7 mouse cellular contexts compared by ENCODE assay signal in genomic region chr5:144769067-144769482, GRCm38 (mm10). TPM values are rescaled to one million over a fixed set of nuclear protein-coding genes. Genes with fewer than 3 reads are reported as not detected.
DNase-seq lines count a peak whose midpoint lies in the region; ATAC-seq and TF ChIP-seq lines count a peak whose summit lies in the region.

No protein-coding gene starts in this region.

- H3K4me3 ChIP-seq in megakaryocyte, embryonic 14.5 days (replicated peaks) = peak overlapping the region; percentile 100
- peak overlapping the region; percentile 91 for H3K4me3 ChIP-seq in embryonic facial prominence, embryonic 11.5 days (ENCODE audit: low read depth, low read length)
- H3K4me3 ChIP-seq in intestine, embryonic 16.5 days (ENCODE audit: low read length) = peak overlapping the region; percentile 85
- H3K4me3 ChIP-seq in olfactory bulb, adult 2 months (ENCODE audit: insufficient read depth, low read depth, low read length) = peak overlapping the region; percentile 93

- peak overlapping the region; percentile 97 for H3K9ac ChIP-seq in embryonic facial prominence, embryonic 11.5 days (replicated peaks; ENCODE audit: low read length)
- peak overlapping the region; percentile 73 for H3K9ac ChIP-seq in intestine, embryonic 16.5 days (ENCODE audit: low read depth, low read length)

- H3K4me1 ChIP-seq in megakaryocyte, embryonic 14.5 days = peaks cover 56% of the 10 kb centered on the region
- 0 out of 2 replicates have a peak, but pooled peaks cover 2% of the 10 kb centered on the region for H3K4me1 ChIP-seq in embryonic facial prominence, embryonic 11.5 days (ENCODE audit: control insufficient read depth, insufficient read depth, low read length)
- H3K4me1 ChIP-seq in intestine, embryonic 16.5 days (ENCODE audit: control insufficient read depth, insufficient read depth, low read length) = peaks cover 7% of the 10 kb centered on the region
- H3K4me1 ChIP-seq in olfactory bulb, adult 2 months (ENCODE audit: control insufficient read depth, insufficient read depth, low read length) = peaks cover 10% of the 10 kb centered on the region

- H3K27me3 ChIP-seq in megakaryocyte, embryonic 14.5 days (replicated peaks) = peaks cover 3% of the 10 kb centered on the region
- no peaks in the 10 kb centered on the region for H3K27me3 ChIP-seq in embryonic facial prominence, embryonic 11.5 days (ENCODE audit: control insufficient read depth, insufficient read depth, low read length)
- no peaks in the 10 kb centered on the region for H3K27me3 ChIP-seq in intestine, embryonic 16.5 days (replicated peaks; ENCODE audit: control insufficient read depth, insufficient read depth, low read length)

- no peak for TF ChIP-seq POLR2A in olfactory bulb, adult 2 months (IDR thresholded peaks at IDR 0.05; ENCODE audit: insufficient read depth, low read depth, low read length)

- H3K27ac ChIP-seq in embryonic facial prominence, embryonic 11.5 days (replicated peaks; ENCODE audit: low read depth, low read length) = no peak overlapping the region; the same call in 1 of the 2 replicates
- no peak overlapping the region for H3K27ac ChIP-seq in intestine, embryonic 16.5 days (ENCODE audit: low read length)
- 0 out of 2 replicates have a peak overlapping the region, but pooled peaks have one; percentile 99 for H3K27ac ChIP-seq in olfactory bulb, adult 2 months (ENCODE audit: insufficient read depth, low read depth, low read length)

- peaks cover 38% of the 10 kb centered on the region for H3K36me3 ChIP-seq in megakaryocyte, embryonic 14.5 days (replicated peaks; ENCODE audit: low read length)
- peaks cover 2% of the 10 kb centered on the region; the same call in 1 of the 2 replicates for H3K36me3 ChIP-seq in embryonic facial prominence, embryonic 11.5 days (replicated peaks; ENCODE audit: control insufficient read depth, insufficient read depth, low read depth, low read length)
- 0 out of 2 replicates have a peak, but pooled peaks cover 3% of the 10 kb centered on the region for H3K36me3 ChIP-seq in intestine, embryonic 16.5 days (ENCODE audit: control insufficient read depth, insufficient read depth, low read length)

- no peaks in the 10 kb centered on the region for H3K9me3 ChIP-seq in megakaryocyte, embryonic 14.5 days
- no peaks in the 10 kb centered on the region for H3K9me3 ChIP-seq in embryonic facial prominence, embryonic 11.5 days (replicated peaks; ENCODE audit: control insufficient read depth, low read length)
- H3K9me3 ChIP-seq in intestine, embryonic 16.5 days (ENCODE audit: control insufficient read depth, low read length) = no peaks in the 10 kb centered on the region

- intact Hi-C loops in gastrocnemius, postnatal 36 days (cut with DNase I) = loop anchor here (5.0 kb wide), 1 partner anchor 373 kb away; the partner anchor contains the start of genes Bud31 and Pdap1

- H3K4me2 ChIP-seq in embryonic facial prominence, embryonic 11.5 days (ENCODE audit: low read depth, low read length) = peak overlapping the region; percentile 69
- H3K4me2 ChIP-seq in intestine, embryonic 16.5 days (ENCODE audit: low read depth, low read length) = peak overlapping the region; percentile 60

- no peak for TF ChIP-seq CTCF in olfactory bulb, adult 2 months (IDR thresholded peaks at IDR 0.05; ENCODE audit: insufficient read depth, low read depth, low read length)

- 35% methylated on average over 8 of the region's 8 CpGs for WGBS in embryonic facial prominence, embryonic 11.5 days
- 16% methylated on average over 8 of the region's 8 CpGs for WGBS in intestine, embryonic 16.5 days
- 10% methylated on average over 8 of the region's 8 CpGs for WGBS in olfactory bulb, adult 2 months

- peak; percentile 6 for DNase-seq in embryonic facial prominence, embryonic 11.5 days (ENCODE audit: low spot score)
- no peak for DNase-seq in gastrocnemius, postnatal 36 days
- no peak for DNase-seq in left cerebral cortex, adult 9 months (ENCODE audit: low spot score in 2 of 2)

- ATAC-seq in megakaryocyte, adult 5-6 weeks (ENCODE audit: poor library complexity, severe bottlenecking) = no peak
- ATAC-seq in embryonic facial prominence, embryonic 11.5 days (replicated peaks; ENCODE audit: insufficient number of reproducible peaks, low FRiP score, low TSS enrichment, low read depth) = no peak
- ATAC-seq in intestine, embryonic 16.5 days = peak; percentile 3; the same call in 1 of the 2 replicates

RNA-seq across cellular contexts. Expression of gene Trrap, which starts 1.5 kb away (rescaled TPM):
- 20.5 and 43.0 TPM in 2 replicates for polyA plus RNA-seq in megakaryocyte, embryonic 14.5 days (2012; ENCODE audit: insufficient read depth, low replicate concordance)
- total RNA-seq in megakaryocyte, adult 5-6 weeks (2015) = 52.9 and 55.2 TPM in 2 replicates
- 32.1 and 56.3 TPM in 2 replicates for total RNA-seq in megakaryocyte, adult 5-6 weeks (2017)
- 78.8 and 82.2 TPM in 2 replicates for polyA plus RNA-seq in embryonic facial prominence, embryonic 11.5 days (2014; fragmentation: Nextera tagmentation; extraction: Ambion mirVana)
- 33.9 and 37.0 TPM in 2 replicates for polyA plus RNA-seq in intestine, embryonic 16.5 days (2015; fragmentation: Nextera tagmentation; extraction: Ambion mirVana)
- polyA plus RNA-seq in olfactory bulb, adult 2 months (2012; ENCODE audit: insufficient read depth, insufficient read length, low replicate concordance, missing spikeins) = 93.7 TPM in 1 of 2 replicates, not detected in the other
- 10 to 100 TPM; 24.4 to 27.2 TPM for total RNA-seq in gastrocnemius, postnatal 36 days (2021)

RNA-seq across cellular contexts. Expression of gene Tmem130, which starts 7.5 kb away (rescaled TPM):
- not detected in 2 replicates for polyA plus RNA-seq in megakaryocyte, embryonic 14.5 days (2012; ENCODE audit: insufficient read depth, low replicate concordance)
- not detected in 2 replicates for total RNA-seq in megakaryocyte, adult 5-6 weeks (2015)
- not detected in 2 replicates for total RNA-seq in megakaryocyte, adult 5-6 weeks (2017)
- 3.0 and 4.2 TPM in 2 replicates for polyA plus RNA-seq in embryonic facial prominence, embryonic 11.5 days (2014; fragmentation: Nextera tagmentation; extraction: Ambion mirVana)
- polyA plus RNA-seq in intestine, embryonic 16.5 days (2015; fragmentation: Nextera tagmentation; extraction: Ambion mirVana) = 2.6 and 3.2 TPM in 2 replicates
- polyA plus RNA-seq in olfactory bulb, adult 2 months (2012; ENCODE audit: insufficient read depth, insufficient read length, low replicate concordance, missing spikeins) = not detected in 2 replicates
- not detected for total RNA-seq in gastrocnemius, postnatal 36 days (2021)
